In genomic region chr1:173332418-173332817, GRCm38 (mm10) we compare ENCODE assay signal across 14 mouse cellular contexts. TPM values are rescaled to one million over a fixed set of nuclear protein-coding genes. Genes with fewer than 3 reads are reported as not detected.
A peak's percentile ranks its signal among the peaks of the same experiment; 100 is the strongest.
DNase-seq lines count a peak whose midpoint lies in the region; ATAC-seq and TF ChIP-seq lines count a peak whose summit lies in the region.
"Had no signal": no experiment of that assay in that cellular context is flagged by ENCODE, and none has a peak within 500 bp of the region (broad histone marks: within the 10 kb centered on the region; RNA-seq: fewer than 3 reads in every experiment).

No protein-coding gene starts in this region.

- TF ChIP-seq CTCF in hindbrain, postnatal 0 days (IDR thresholded peaks at IDR 0.05; ENCODE audit: low read depth) = no peak
- no peak for TF ChIP-seq CTCF in cortical plate, adult 2 months (IDR thresholded peaks at IDR 0.05; ENCODE audit: extremely low read depth, insufficient read depth, low read length)

- ATAC-seq in hindbrain, postnatal 0 days = peak; percentile 69
- no peak for ATAC-seq in hindbrain, embryonic 12.5 days (ENCODE audit: low FRiP score)
- no peak for ATAC-seq in liver, embryonic 16.5 days (ENCODE audit: low read depth)
- ATAC-seq: Patski had no signal

- DNase-seq in hindbrain, postnatal 0 days (ENCODE audit: low spot score) = peak; percentile 57
- DNase-seq in cerebellum, postnatal 10 days = peak; percentile 77 to 83
- no peak for DNase-seq in thymus, postnatal 4 days
- no peak for DNase-seq in thymus, postnatal 14 days
- DNase-seq: kidney, adult 9 months; lung, adult 2 months had no signal

- H3K36me3 ChIP-seq in hindbrain, postnatal 0 days (ENCODE audit: insufficient read depth, low read length) = peaks cover 9% of the 10 kb centered on the region; the same call in 1 of the 2 replicates
- 0 out of 2 replicates have a peak, but pooled peaks cover 11% of the 10 kb centered on the region for H3K36me3 ChIP-seq in hindbrain, embryonic 12.5 days
- H3K36me3 ChIP-seq in liver, embryonic 16.5 days (ENCODE audit: control insufficient read depth, insufficient read depth) = no peaks in the 10 kb centered on the region

- no peak overlapping the region for H3K9ac ChIP-seq in hindbrain, postnatal 0 days (replicated peaks; ENCODE audit: low read length)
- no peak overlapping the region for H3K9ac ChIP-seq in hindbrain, embryonic 12.5 days
- peak overlapping the region; percentile 80 for H3K9ac ChIP-seq in liver, embryonic 16.5 days (ENCODE audit: low read depth, low read length)
- H3K9ac ChIP-seq: hindbrain, embryonic 14.5 days had no signal

- 59% methylated on average over 5 of the region's 5 CpGs for WGBS in hindbrain, postnatal 0 days
- WGBS in hindbrain, embryonic 12.5 days = 93% methylated on average over 5 of the region's 5 CpGs
- 72% methylated on average over 5 of the region's 5 CpGs for WGBS in liver, embryonic 16.5 days (ENCODE audit: insufficient replicate concordance)

- H3K4me3 ChIP-seq in hindbrain, postnatal 0 days (ENCODE audit: low read length) = no peak overlapping the region
- H3K4me3 ChIP-seq in hindbrain, embryonic 12.5 days = no peak overlapping the region
- H3K4me3 ChIP-seq in cortical plate, adult 2 months (ENCODE audit: insufficient read depth, low read length) = no peak overlapping the region
- H3K4me3 ChIP-seq in liver, embryonic 16.5 days (ENCODE audit: low read depth, low read length) = peak overlapping the region; percentile 75
- H3K4me3 ChIP-seq: layer of hippocampus, adult 2 months had no signal

- TF ChIP-seq POLR2A in cortical plate, adult 2 months (IDR thresholded peaks at IDR 0.05; ENCODE audit: extremely low read depth, insufficient read depth, low read length) = peak; percentile 13; the same call in 1 of the 2 replicates

- H3K27me3 ChIP-seq in hindbrain, postnatal 0 days (ENCODE audit: insufficient read depth, low read length) = no peaks in the 10 kb centered on the region
- H3K27me3 ChIP-seq in hindbrain, embryonic 12.5 days = no peaks in the 10 kb centered on the region
- H3K27me3 ChIP-seq in liver, embryonic 16.5 days (ENCODE audit: control insufficient read depth, insufficient read depth, low read depth, low read length) = no peaks in the 10 kb centered on the region
- H3K27me3 ChIP-seq: CH12.LX, Patski had no signal

- peak overlapping the region; percentile 48; the same call in 1 of the 2 replicates for H3K27ac ChIP-seq in hindbrain, postnatal 0 days
- no peak overlapping the region for H3K27ac ChIP-seq in hindbrain, embryonic 12.5 days
- H3K27ac ChIP-seq in cortical plate, adult 2 months (ENCODE audit: insufficient read depth, low read length) = no peak overlapping the region
- H3K27ac ChIP-seq in liver, embryonic 16.5 days (ENCODE audit: low read length) = peak overlapping the region; percentile 99
- H3K27ac ChIP-seq: hindbrain, embryonic 14.5 days; layer of hippocampus, adult 2 months had no signal

- H3K4me2 ChIP-seq in hindbrain, postnatal 0 days (ENCODE audit: low read depth, low read length) = no peak overlapping the region
- no peak overlapping the region for H3K4me2 ChIP-seq in hindbrain, embryonic 12.5 days (replicated peaks)
- H3K4me2 ChIP-seq in liver, embryonic 16.5 days (ENCODE audit: low read depth, low read length) = peak overlapping the region; percentile 60
- H3K4me2 ChIP-seq: hindbrain, embryonic 14.5 days had no signal

- no peaks in the 10 kb centered on the region for H3K9me3 ChIP-seq in hindbrain, postnatal 0 days (ENCODE audit: low read length)
- no peaks in the 10 kb centered on the region for H3K9me3 ChIP-seq in hindbrain, embryonic 12.5 days (replicated peaks)
- H3K9me3 ChIP-seq in liver, embryonic 16.5 days (replicated peaks; ENCODE audit: control insufficient read depth, low read length) = no peaks in the 10 kb centered on the region

- no peaks in the 10 kb centered on the region for H3K4me1 ChIP-seq in hindbrain, postnatal 0 days (ENCODE audit: insufficient read depth, low read length)
- H3K4me1 ChIP-seq in hindbrain, embryonic 12.5 days = peaks cover 9% of the 10 kb centered on the region
- H3K4me1 ChIP-seq in cortical plate, adult 2 months (ENCODE audit: control insufficient read depth, insufficient read depth, low read length) = peaks cover 1% of the 10 kb centered on the region; the same call in 1 of the 2 replicates
- H3K4me1 ChIP-seq in liver, embryonic 16.5 days (ENCODE audit: control insufficient read depth, low read depth, low read length) = peaks cover 40% of the 10 kb centered on the region

RNA-seq across cellular contexts. Expression of gene Ackr1, which starts 1.1 kb away (rescaled TPM):
- total RNA-seq in hindbrain, postnatal 0 days (2014; rRNA removed) = 51.7 and 55.2 TPM in 2 replicates
- 18.7 and 21.5 TPM in 2 replicates for polyA plus RNA-seq in hindbrain, postnatal 0 days (2015; fragmentation: Nextera tagmentation; extraction: Ambion mirVana)
- 7.8 and 9.3 TPM in 2 replicates for polyA plus RNA-seq in hindbrain, embryonic 12.5 days (2016; fragmentation: Nextera tagmentation; extraction: Ambion mirVana)
- polyA plus RNA-seq in cortical plate, adult 2 months (2012; rRNA removed) = 105 and 115 TPM in 2 replicates
- 69.3 and 71.7 TPM in 2 replicates for polyA plus RNA-seq in liver, embryonic 16.5 days (2015; fragmentation: Nextera tagmentation; extraction: Ambion mirVana)
- total RNA-seq: CH12.LX had no signal
- polyA plus RNA-seq: Patski had no signal

RNA-seq across cellular contexts. Expression of gene Aim2, which starts 18.3 kb away (rescaled TPM):
- total RNA-seq in hindbrain, postnatal 0 days (2014; rRNA removed) = 1.6 and 19.1 TPM in 2 replicates
- 1.4 and 1.9 TPM in 2 replicates for polyA plus RNA-seq in hindbrain, postnatal 0 days (2015; fragmentation: Nextera tagmentation; extraction: Ambion mirVana)
- 3.2 and 3.9 TPM in 2 replicates for polyA plus RNA-seq in hindbrain, embryonic 12.5 days (2016; fragmentation: Nextera tagmentation; extraction: Ambion mirVana)
- 3.4 and 3.6 TPM in 2 replicates for polyA plus RNA-seq in cortical plate, adult 2 months (2012; rRNA removed)
- polyA plus RNA-seq in liver, embryonic 16.5 days (2015; fragmentation: Nextera tagmentation; extraction: Ambion mirVana) = 3.6 and 3.8 TPM in 2 replicates

RNA-seq across cellular contexts. Expression of gene Cadm3, which starts 35.1 kb away (rescaled TPM):
- 533 and 565 TPM in 2 replicates for total RNA-seq in hindbrain, postnatal 0 days (2014; rRNA removed)
- 52.5 and 53.1 TPM in 2 replicates for polyA plus RNA-seq in hindbrain, postnatal 0 days (2015; fragmentation: Nextera tagmentation; extraction: Ambion mirVana)
- 20.1 and 25.7 TPM in 2 replicates for polyA plus RNA-seq in hindbrain, embryonic 12.5 days (2016; fragmentation: Nextera tagmentation; extraction: Ambion mirVana)
- 404 and 407 TPM in 2 replicates for polyA plus RNA-seq in cortical plate, adult 2 months (2012; rRNA removed)
- polyA plus RNA-seq in liver, embryonic 16.5 days (2015; fragmentation: Nextera tagmentation; extraction: Ambion mirVana) = 1.7 and 1.8 TPM in 2 replicates
- total RNA-seq: CH12.LX had no signal
- polyA plus RNA-seq: Patski had no signal

RNA-seq across cellular contexts. Expression of gene Mptx2, which starts 54.8 kb away (rescaled TPM):
- total RNA-seq in hindbrain, postnatal 0 days (2014; rRNA removed) = not detected in 2 replicates
- not detected in 2 replicates for polyA plus RNA-seq in hindbrain, postnatal 0 days (2015; fragmentation: Nextera tagmentation; extraction: Ambion mirVana)
- polyA plus RNA-seq in hindbrain, embryonic 12.5 days (2016; fragmentation: Nextera tagmentation; extraction: Ambion mirVana) = not detected in 2 replicates
- polyA plus RNA-seq in cortical plate, adult 2 months (2012; rRNA removed) = not detected in 2 replicates
- not detected in 2 replicates for polyA plus RNA-seq in liver, embryonic 16.5 days (2015; fragmentation: Nextera tagmentation; extraction: Ambion mirVana)
- total RNA-seq: CH12.LX; layer of hippocampus, adult 2 months had no signal
- polyA plus RNA-seq: embryonic facial prominence, embryonic 14.5 days; hindbrain, embryonic 14.5 days; lung, adult 2 months; Patski had no signal

Comparison
In these comparisons a context has a peak if more than half of its experiments do, and no peak if none do; other contexts are left out.
1. H3K27ac ChIP-seq: peak in hindbrain, postnatal 0 days (single experiment) and liver, embryonic 16.5 days (single experiment); none in hindbrain, embryonic 12.5 days (single experiment) and cortical plate, adult 2 months (single experiment).
2. DNase-seq: peak in hindbrain, postnatal 0 days (single experiment) and cerebellum, postnatal 10 days (2 of 2); none in thymus, postnatal 4 days (single experiment) and thymus, postnatal 14 days (single experiment).